Mouse (Mus musculus): Measurements from ENCODE around the gene Glo1.

GRCm38 (mm10) chr17:30607330-30607729 lies 19.3 kb downstream of the Glo1 start:
- no peak for TF ChIP-seq CTCF (IDR thresholded peaks at IDR 0.05; ENCODE audit: control insufficient read depth, insufficient read depth, low read length)
- TF ChIP-seq POLR2A (IDR thresholded peaks at IDR 0.05; ENCODE audit: borderline replicate concordance, control insufficient read depth, low read depth, low read length), result no peak

All from bone marrow, adult 2 months (tissue).